8 mouse cellular contexts compared by ENCODE assay signal in genomic region chrX:150814139-150814469, GRCm38 (mm10). TPM values are rescaled to one million over a fixed set of nuclear protein-coding genes. Genes with fewer than 3 reads are reported as not detected.
DNase-seq lines count a peak whose midpoint lies in the region; ATAC-seq and TF ChIP-seq lines count a peak whose summit lies in the region.

Gene Maged2, minus strand, starts transcription at chrX:150814345.

- 12% methylated on average over 7 of the region's 7 CpGs for WGBS in lung, embryonic 15.5 days
- 29% methylated on average over 7 of the region's 7 CpGs for WGBS in hindbrain, postnatal 0 days
- WGBS in liver, embryonic 14.5 days (ENCODE audit: insufficient replicate concordance): 14% methylated on average over 7 of the region's 7 CpGs
- WGBS in stomach, postnatal 0 days: 16% methylated on average over 7 of the region's 7 CpGs

- no peak for DNase-seq in lung, postnatal 36 days
- no peak for DNase-seq in adrenal gland, postnatal 36 days
- DNase-seq in gastrocnemius, postnatal 10 days: peak; percentile 19
- DNase-seq in hindbrain, postnatal 0 days (ENCODE audit: low spot score): peak; percentile 50
- no peak for DNase-seq in liver, embryonic 14.5 days (ENCODE audit: low read depth in 3 of 3, low spot score in 3 of 3)
- DNase-seq in stomach, postnatal 0 days (ENCODE audit: low spot score): peak; percentile 15
- no peak for DNase-seq in urinary bladder, postnatal 10 days (ENCODE audit: low spot score)

- H3K36me3 ChIP-seq in lung, embryonic 15.5 days: peaks cover 19% of the 10 kb centered on the region; the same call in 1 of the 2 replicates
- H3K36me3 ChIP-seq in hindbrain, postnatal 0 days (ENCODE audit: insufficient read depth, low read length): peaks cover 12% of the 10 kb centered on the region; the same call in 1 of the 2 replicates
- H3K36me3 ChIP-seq in liver, embryonic 14.5 days (replicated peaks; ENCODE audit: control insufficient read depth, insufficient read depth, low read depth): no peaks in the 10 kb centered on the region
- H3K36me3 ChIP-seq in stomach, postnatal 0 days (ENCODE audit: control insufficient read depth, insufficient read depth, low read length): no peaks in the 10 kb centered on the region

- peak within 1 kb of the TSS; percentile 56 for H3K4me2 ChIP-seq in lung, embryonic 15.5 days
- H3K4me2 ChIP-seq in hindbrain, postnatal 0 days (ENCODE audit: low read depth, low read length): peak within 1 kb of the TSS; percentile 55
- H3K4me2 ChIP-seq in liver, embryonic 14.5 days (ENCODE audit: low read depth): peak within 1 kb of the TSS; percentile 61
- H3K4me2 ChIP-seq in stomach, postnatal 0 days (replicated peaks; ENCODE audit: low read depth): peak within 1 kb of the TSS; percentile 54

- H3K4me1 ChIP-seq in lung, embryonic 15.5 days: peaks cover 6% of the 10 kb centered on the region
- no peaks in the 10 kb centered on the region for H3K4me1 ChIP-seq in hindbrain, postnatal 0 days (ENCODE audit: insufficient read depth, low read length)
- no peaks in the 10 kb centered on the region for H3K4me1 ChIP-seq in liver, embryonic 14.5 days (replicated peaks; ENCODE audit: control insufficient read depth in 2 of 2, insufficient read depth in 2 of 2, low read length in 1 of 2)
- H3K4me1 ChIP-seq in stomach, postnatal 0 days (replicated peaks; ENCODE audit: control insufficient read depth, insufficient read depth): no peaks in the 10 kb centered on the region

- H3K9ac ChIP-seq in lung, embryonic 15.5 days: peak within 1 kb of the TSS; percentile 41
- peak within 1 kb of the TSS; percentile 53 for H3K9ac ChIP-seq in hindbrain, postnatal 0 days (replicated peaks; ENCODE audit: low read length)
- H3K9ac ChIP-seq in liver, embryonic 14.5 days (replicated peaks): no peak within 1 kb of the TSS
- H3K9ac ChIP-seq in stomach, postnatal 0 days (ENCODE audit: low read length): peak within 1 kb of the TSS; percentile 48

- peak; percentile 55 for ATAC-seq in lung, embryonic 15.5 days (ENCODE audit: borderline replicate concordance, extremely low read depth, low FRiP score, low TSS enrichment)
- ATAC-seq in hindbrain, postnatal 0 days: peak; percentile 36
- no peak for ATAC-seq in liver, embryonic 14.5 days (ENCODE audit: insufficient read depth)
- 0 out of 2 replicates have a peak, but pooled peaks have one; percentile 11 for ATAC-seq in stomach, postnatal 0 days (ENCODE audit: low FRiP score, low TSS enrichment)

- H3K27ac ChIP-seq in lung, embryonic 15.5 days: peak within 1 kb of the TSS; percentile 85
- H3K27ac ChIP-seq in hindbrain, postnatal 0 days: peak within 1 kb of the TSS; percentile 82
- no peak within 1 kb of the TSS for H3K27ac ChIP-seq in liver, embryonic 14.5 days
- peak within 1 kb of the TSS; percentile 53; the same call in 1 of the 2 replicates for H3K27ac ChIP-seq in stomach, postnatal 0 days (replicated peaks)

- no peaks in the 10 kb centered on the region for H3K27me3 ChIP-seq in lung, embryonic 15.5 days
- no peaks in the 10 kb centered on the region for H3K27me3 ChIP-seq in hindbrain, postnatal 0 days (ENCODE audit: insufficient read depth, low read length)
- H3K27me3 ChIP-seq in liver, embryonic 14.5 days (ENCODE audit: control insufficient read depth, insufficient read depth, low read length): no peaks in the 10 kb centered on the region
- H3K27me3 ChIP-seq in stomach, postnatal 0 days (ENCODE audit: control insufficient read depth, insufficient read depth, low read length): no peaks in the 10 kb centered on the region

- TF ChIP-seq CTCF in hindbrain, postnatal 0 days (IDR thresholded peaks at IDR 0.05; ENCODE audit: low read depth): no peak
- no peak for TF ChIP-seq CTCF in liver, embryonic 14.5 days (IDR thresholded peaks at IDR 0.05; ENCODE audit: low read depth)
- no peak for TF ChIP-seq CTCF in stomach, postnatal 0 days (IDR thresholded peaks at IDR 0.05; ENCODE audit: low read depth)

- H3K9me3 ChIP-seq in lung, embryonic 15.5 days: no peaks in the 10 kb centered on the region
- H3K9me3 ChIP-seq in hindbrain, postnatal 0 days (ENCODE audit: low read length): no peaks in the 10 kb centered on the region
- H3K9me3 ChIP-seq in liver, embryonic 14.5 days (ENCODE audit: control insufficient read depth, low read length): no peaks in the 10 kb centered on the region
- no peaks in the 10 kb centered on the region for H3K9me3 ChIP-seq in stomach, postnatal 0 days (ENCODE audit: control insufficient read depth, low read length)

- TF ChIP-seq EP300 in liver, embryonic 14.5 days (IDR thresholded peaks at IDR 0.05; ENCODE audit: low read depth): no peak
- TF ChIP-seq EP300 in stomach, postnatal 0 days (optimal IDR thresholded peaks at IDR 0.05): no peak

- H3K4me3 ChIP-seq in lung, embryonic 15.5 days: peak within 1 kb of the TSS; percentile 46
- peak within 1 kb of the TSS; percentile 47 for H3K4me3 ChIP-seq in hindbrain, postnatal 0 days (ENCODE audit: low read length)
- peak within 1 kb of the TSS; percentile 36 to 67 for H3K4me3 ChIP-seq in liver, embryonic 14.5 days (ENCODE audit: insufficient read depth in 1 of 2, low read depth in 2 of 2, low read length in 2 of 2)
- H3K4me3 ChIP-seq in stomach, postnatal 0 days (ENCODE audit: low read depth, low read length): peak within 1 kb of the TSS; percentile 46

RNA-seq across cellular contexts. Expression of gene Maged2, which starts in this region (rescaled TPM):
- 908 and 926 TPM in 2 replicates for polyA plus RNA-seq in lung, embryonic 15.5 days (2015; fragmentation: Nextera tagmentation; extraction: Ambion mirVana)
- 100 to 1,000 TPM in 1 of 2 experiments, 10 to 100 TPM in 1; 89.1 to 126 TPM for total RNA-seq in adrenal gland, postnatal 36 days (2021)
- 100 to 1,000 TPM; 624 to 636 TPM for total RNA-seq in gastrocnemius, postnatal 10 days (2021)
- total RNA-seq in hindbrain, postnatal 0 days (2014; rRNA removed): 372 and 376 TPM in 2 replicates
- 554 and 583 TPM in 2 replicates for polyA plus RNA-seq in hindbrain, postnatal 0 days (2015; fragmentation: Nextera tagmentation; extraction: Ambion mirVana)
- 19.2 and 22.9 TPM in 2 replicates for polyA plus RNA-seq in liver, embryonic 14.5 days (2012; rRNA removed)
- 53.1 and 58.1 TPM in 2 replicates for polyA plus RNA-seq in liver, embryonic 14.5 days (2014; fragmentation: Nextera tagmentation; extraction: Ambion mirVana)
- polyA plus RNA-seq in stomach, postnatal 0 days (2015; fragmentation: Nextera tagmentation; extraction: Ambion mirVana): 202 and 206 TPM in 2 replicates

Comparison
In these comparisons a context has a peak if more than half of its experiments do, and no peak if none do; other contexts are left out.
1. DNase-seq: peak in gastrocnemius, postnatal 10 days (single experiment), hindbrain, postnatal 0 days (single experiment) and stomach, postnatal 0 days (single experiment); none in lung, postnatal 36 days (single experiment), adrenal gland, postnatal 36 days (0 of 2), liver, embryonic 14.5 days (0 of 3) and urinary bladder, postnatal 10 days (single experiment).
2. Peak in every context shown above with its lines, with median percentiles within 50 percentile points of each other: H3K4me2 ChIP-seq and H3K4me3 ChIP-seq.